In the genomic region with DNA sequence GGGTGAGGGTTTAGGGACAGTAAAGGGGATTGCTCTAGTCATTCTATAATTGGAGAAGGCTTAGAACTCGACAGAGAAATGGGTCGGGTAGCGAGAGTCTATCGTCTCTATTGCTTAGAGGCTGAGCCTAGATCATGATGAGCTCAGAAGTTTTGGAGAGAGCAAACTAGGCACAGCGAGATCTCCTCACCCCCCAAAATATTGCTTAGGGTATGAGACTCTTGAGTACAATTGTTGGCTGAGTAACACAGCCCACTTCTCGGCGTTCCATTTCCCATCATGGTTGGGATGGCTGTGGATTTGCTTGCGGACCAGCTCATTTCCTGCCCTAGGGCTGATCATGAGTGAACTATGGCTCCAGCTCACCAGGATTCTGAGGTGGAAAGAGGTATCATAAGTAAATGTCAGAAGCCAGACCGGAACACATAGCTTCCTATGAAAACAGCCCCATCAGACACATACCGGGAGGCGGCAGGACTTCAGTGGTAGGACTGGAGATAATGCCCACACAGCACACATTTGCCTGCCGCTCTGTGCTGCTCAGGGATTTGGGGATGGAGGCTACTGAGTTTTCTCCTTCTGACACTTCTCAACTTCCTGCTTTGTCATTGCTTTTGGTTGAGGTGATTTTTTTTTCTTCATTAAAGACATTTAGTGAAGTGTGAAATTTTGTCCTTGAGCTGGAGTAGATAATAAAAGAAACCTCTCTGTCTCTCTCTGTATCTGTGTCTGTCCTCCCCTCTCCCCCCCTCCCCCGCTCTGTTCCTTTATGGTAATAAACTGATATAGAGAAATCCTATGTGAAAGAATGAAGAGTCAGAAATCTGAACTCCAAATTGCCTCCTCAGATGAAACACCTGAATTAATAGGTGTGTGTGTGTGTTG, we compare ENCODE assay signal across 9 mouse cellular contexts. TPM values are rescaled to one million over a fixed set of nuclear protein-coding genes. Genes with fewer than 3 reads are reported as not detected.
DNase-seq lines count a peak whose midpoint lies in the region; ATAC-seq and TF ChIP-seq lines count a peak whose summit lies in the region.
"Had no signal": no experiment of that assay in that cellular context is flagged by ENCODE, and none has a peak within 500 bp of the region (broad histone marks: within the 10 kb centered on the region; RNA-seq: fewer than 3 reads in every experiment).

No protein-coding gene starts in this region.

- H3K4me2 ChIP-seq in hindbrain, embryonic 11.5 days (replicated peaks; ENCODE audit: low read depth, low read length): peak overlapping the region; percentile 69

- H3K36me3 ChIP-seq in hindbrain, embryonic 11.5 days (ENCODE audit: control insufficient read depth, insufficient read depth, low read length): 0 out of 2 replicates have a peak, but pooled peaks cover 2% of the 10 kb centered on the region

- DNase-seq in lung, adult 2 months: no peak
- no peak for DNase-seq in lung, postnatal 36 days
- DNase-seq in hindbrain, embryonic 11.5 days (ENCODE audit: low spot score): no peak
- DNase-seq in cerebellum, postnatal 4 days (ENCODE audit: low spot score in 2 of 2): no peak
- no peak for DNase-seq in adrenal gland, postnatal 10 days
- DNase-seq in left cerebral cortex, adult 9 months (ENCODE audit: low spot score in 2 of 2): no peak

- 0 out of 2 replicates have a peak, but pooled peaks cover 3% of the 10 kb centered on the region for H3K4me1 ChIP-seq in lung, adult 2 months (ENCODE audit: control insufficient read depth, insufficient read depth, low read length)
- 0 out of 2 replicates have a peak, but pooled peaks cover 2% of the 10 kb centered on the region for H3K4me1 ChIP-seq in brown adipose tissue, adult 24 weeks (ENCODE audit: control insufficient read depth, insufficient read depth, insufficient read length, low read length)
- H3K4me1 ChIP-seq in hindbrain, embryonic 11.5 days (replicated peaks; ENCODE audit: control insufficient read depth, insufficient read depth, low read length): 0 out of 2 replicates have a peak, but pooled peaks cover 2% of the 10 kb centered on the region

- no peak overlapping the region for H3K27ac ChIP-seq in brown adipose tissue, adult 24 weeks (replicated peaks; ENCODE audit: low read depth, low read length)
- H3K27ac ChIP-seq in hindbrain, embryonic 11.5 days (ENCODE audit: low read depth, low read length): no peak overlapping the region

- no peaks in the 10 kb centered on the region for H3K9me3 ChIP-seq in hindbrain, embryonic 11.5 days (ENCODE audit: control insufficient read depth, low read length)

- no peak; the same call in none of the 2 replicates for ATAC-seq in hindbrain, embryonic 11.5 days (ENCODE audit: low FRiP score)
- ATAC-seq in megakaryocyte-erythroid progenitor cell, adult 5-6 weeks (replicated peaks; ENCODE audit: low FRiP score, low TSS enrichment, poor library complexity, severe bottlenecking): peak; percentile 29; the same call in 1 of the 2 replicates

- H3K9ac ChIP-seq in hindbrain, embryonic 11.5 days (ENCODE audit: low read depth, low read length): peak overlapping the region; percentile 79

- H3K4me3 ChIP-seq in lung, adult 2 months (replicated peaks; ENCODE audit: extremely low read depth, low read depth, low read length): peak overlapping the region; percentile 72
- H3K4me3 ChIP-seq in brown adipose tissue, adult 24 weeks (ENCODE audit: insufficient read depth, low read depth, low read length): peak overlapping the region; percentile 76
- H3K4me3 ChIP-seq in hindbrain, embryonic 11.5 days (ENCODE audit: low read depth, low read length): peak overlapping the region; percentile 75

- 12% methylated on average over 13 of the region's 13 CpGs for WGBS in lung, adult 2 months
- WGBS in hindbrain, embryonic 11.5 days: 21% methylated on average over 13 of the region's 13 CpGs

- no peak for TF ChIP-seq CTCF in lung, adult 2 months (IDR thresholded peaks at IDR 0.05; ENCODE audit: insufficient read depth, low read length)

- no peak for TF ChIP-seq POLR2A in lung, adult 2 months (IDR thresholded peaks at IDR 0.05; ENCODE audit: borderline replicate concordance, extremely low read depth, low read depth, low read length)

- no peaks in the 10 kb centered on the region for H3K27me3 ChIP-seq in hindbrain, embryonic 11.5 days (ENCODE audit: control insufficient read depth, insufficient read depth, low read length)

RNA-seq across cellular contexts. Expression of a gene that starts 0.6 kb away (rescaled TPM):
- polyA plus RNA-seq in lung, adult 2 months (2012; rRNA removed): 1.00 and 1.3 TPM in 2 replicates
- polyA plus RNA-seq in brown adipose tissue, adult 24 weeks (2012; ENCODE audit: insufficient read depth, insufficient read length, missing spikeins): not detected in 2 replicates
- 1.2 and 2.0 TPM in 2 replicates for polyA plus RNA-seq in hindbrain, embryonic 11.5 days (2014; fragmentation: Nextera tagmentation; extraction: Ambion mirVana)
- 2.0 TPM in 1 of 2 replicates, not detected in the other for total RNA-seq in megakaryocyte-erythroid progenitor cell, adult 5-6 weeks (2014; fragmentation: Nextera tagmentation)
- total RNA-seq in megakaryocyte-erythroid progenitor cell, adult 5-6 weeks (2017): not detected in 2 replicates
- under 1 TPM; 0.21 to 0.27 TPM for total RNA-seq in adrenal gland, postnatal 10 days (2021)
- total RNA-seq: common myeloid progenitor, adult 5-6 weeks had no signal

RNA-seq across cellular contexts. Expression of a gene that starts 0.8 kb away (rescaled TPM):
- polyA plus RNA-seq in lung, adult 2 months (2012; rRNA removed): 74.5 and 77.7 TPM in 2 replicates
- polyA plus RNA-seq in brown adipose tissue, adult 24 weeks (2012; ENCODE audit: insufficient read depth, insufficient read length, missing spikeins): 30.9 and 32.6 TPM in 2 replicates
- 205 and 222 TPM in 2 replicates for polyA plus RNA-seq in hindbrain, embryonic 11.5 days (2014; fragmentation: Nextera tagmentation; extraction: Ambion mirVana)
- total RNA-seq in megakaryocyte-erythroid progenitor cell, adult 5-6 weeks (2014; fragmentation: Nextera tagmentation): 335 and 342 TPM in 2 replicates
- 171 and 175 TPM in 2 replicates for total RNA-seq in megakaryocyte-erythroid progenitor cell, adult 5-6 weeks (2017)
- 10 to 100 TPM; 67.6 to 87.0 TPM for total RNA-seq in adrenal gland, postnatal 10 days (2021)

RNA-seq across cellular contexts. Expression of a gene that starts 3.4 kb away (rescaled TPM):
- polyA plus RNA-seq in lung, adult 2 months (2012; rRNA removed): 0.11 and 0.19 TPM in 2 replicates
- not detected in 2 replicates for polyA plus RNA-seq in brown adipose tissue, adult 24 weeks (2012; ENCODE audit: insufficient read depth, insufficient read length, missing spikeins)
- polyA plus RNA-seq in hindbrain, embryonic 11.5 days (2014; fragmentation: Nextera tagmentation; extraction: Ambion mirVana): not detected in 2 replicates
- total RNA-seq in megakaryocyte-erythroid progenitor cell, adult 5-6 weeks (2014; fragmentation: Nextera tagmentation): not detected in 2 replicates
- not detected in 2 replicates for total RNA-seq in megakaryocyte-erythroid progenitor cell, adult 5-6 weeks (2017)
- total RNA-seq in adrenal gland, postnatal 10 days (2021): not detected
- total RNA-seq: common myeloid progenitor, adult 5-6 weeks had no signal

RNA-seq across cellular contexts. Expression of a gene that starts 19.2 kb away (rescaled TPM):
- 0.15 and 0.24 TPM in 2 replicates for polyA plus RNA-seq in lung, adult 2 months (2012; rRNA removed)
- not detected in 2 replicates for polyA plus RNA-seq in brown adipose tissue, adult 24 weeks (2012; ENCODE audit: insufficient read depth, insufficient read length, missing spikeins)
- 0.12 and 0.20 TPM in 2 replicates for polyA plus RNA-seq in hindbrain, embryonic 11.5 days (2014; fragmentation: Nextera tagmentation; extraction: Ambion mirVana)
- total RNA-seq in megakaryocyte-erythroid progenitor cell, adult 5-6 weeks (2014; fragmentation: Nextera tagmentation): 0.40 and 1.1 TPM in 2 replicates
- total RNA-seq in megakaryocyte-erythroid progenitor cell, adult 5-6 weeks (2017): 0.08 and 1.5 TPM in 2 replicates
- total RNA-seq in adrenal gland, postnatal 10 days (2021): under 1 TPM; 0.90 to 0.91 TPM

RNA-seq across cellular contexts. Expression of a gene that starts 43.4 kb away (rescaled TPM):
- 0.61 and 0.99 TPM in 2 replicates for polyA plus RNA-seq in lung, adult 2 months (2012; rRNA removed)
- polyA plus RNA-seq in brown adipose tissue, adult 24 weeks (2012; ENCODE audit: insufficient read depth, insufficient read length, missing spikeins): not detected in 2 replicates
- 7.3 and 8.5 TPM in 2 replicates for polyA plus RNA-seq in hindbrain, embryonic 11.5 days (2014; fragmentation: Nextera tagmentation; extraction: Ambion mirVana)
- total RNA-seq in megakaryocyte-erythroid progenitor cell, adult 5-6 weeks (2014; fragmentation: Nextera tagmentation): 26.7 and 29.3 TPM in 2 replicates
- 11.4 and 14.5 TPM in 2 replicates for total RNA-seq in megakaryocyte-erythroid progenitor cell, adult 5-6 weeks (2017)
- total RNA-seq in adrenal gland, postnatal 10 days (2021): 10 to 100 TPM in 1 of 2 experiments, 1 to 10 TPM in 1; 6.9 to 10.4 TPM
